Mouse (Mus musculus) forebrain, embryonic 14.5 days (tissue): ENCODE data around the gene Usp51. TPM values are rescaled to one million over a fixed set of nuclear protein-coding genes. Genes with fewer than 3 reads are reported as not detected.
"Not testable (repeated sequence)": the region's sequence is repeated elsewhere in the genome, so short reads cannot be mapped to it uniquely, and the experiment has no call there.

ENCODE experiments used
- ATAC-seq: fragments of 200-750 bp; cut with Nextera tagmentation; 2 replicates; pipeline ENCODE4 v1.8.0; 2017; ENCODE audit warnings: mild to moderate bottlenecking, moderate library complexity
- DNase-seq: peaks from one replicate; pipeline ENCODE4 v3.0.0-alpha.2; 2015; ENCODE audit warnings: low spot score
- H3K27ac ChIP-seq: fragments of 300-500 bp; sonication (generic); 2 replicates; pipeline ENCODE4 v1.5.1; 2014; ENCODE audit warnings: low read depth, mild to moderate bottlenecking, control low read depth, low read length, moderate library complexity
- H3K27me3 ChIP-seq: fragments of 300-500 bp; sonication (generic); replicated peaks from 2 replicates; pipeline ENCODE4 v1.6.1; 2014; ENCODE audit warnings: low read length, control low read depth, mixed read lengths; ENCODE audit not compliant: control insufficient read depth, insufficient read depth
- H3K36me3 ChIP-seq: fragments of 300-500 bp; sonication (generic); 2 replicates; pipeline ENCODE4 v1.6.1; 2014; ENCODE audit warnings: low read length, control low read depth; ENCODE audit not compliant: control insufficient read depth, insufficient read depth
- H3K4me1 ChIP-seq: fragments of 300-500 bp; sonication (generic); 2 replicates; pipeline ENCODE4 v1.6.1; 2014; ENCODE audit warnings: antibody characterized with exemption, low read length, control low read depth; ENCODE audit not compliant: control insufficient read depth, insufficient read depth
- H3K4me2 ChIP-seq: fragments of 300-500 bp; sonication (generic); 2 replicates; pipeline ENCODE4 v1.6.1; 2014; ENCODE audit warnings: mild to moderate bottlenecking, control low read depth, low read length
- H3K4me3 ChIP-seq: fragments of 300-500 bp; sonication (generic); 2 replicates; pipeline ENCODE4 v1.5.1; 2014; ENCODE audit warnings: low read depth, low read length, control low read depth
- H3K9ac ChIP-seq: fragments of 300-500 bp; sonication (generic); 2 replicates; pipeline ENCODE4 v1.6.1; 2014; ENCODE audit warnings: mild to moderate bottlenecking, low read length, control low read depth, moderate library complexity
- H3K9me3 ChIP-seq: fragments of 300-500 bp; sonication (generic); replicated peaks from 2 replicates; pipeline ENCODE4 v1.6.1; 2016; ENCODE audit warnings: low read length, control low read depth, mixed read lengths; ENCODE audit not compliant: control insufficient read depth
- WGBS: fragments of 180-500 bp; shearing (Covaris S2); extraction: QIAGEN DNeasy Blood & Tissue Kit; methylation state at CpG from one replicate; pipeline ENCODE4 v1.1.7; 2014; 5-methylcytosine and 5-hydroxymethylcytosine counted together
- polyA plus RNA-seq: library from polyadenylated mRNA; unstranded; fragments of >200 nt; fragmentation: Nextera tagmentation; extraction: Ambion mirVana; gene quantifications from 2 replicates; pipeline ENCODE4 v1.2.1, GENCODE M21; 2014

The Usp51 gene
- polyA plus RNA-seq, result 2.3 and 3.5 TPM in 2 replicates

GRCm38 (mm10) chrX:153006387-153006841 lies at the start of gene Usp51:
Usp51 (plus strand) TSS chrX:153006469.
- ATAC-seq (peak; percentile 83), DNase-seq (peak; percentile 64)
- peak within 1 kb of the TSS; percentile 52 for H3K4me2 ChIP-seq
- peak within 1 kb of the TSS; percentile 65 for H3K27ac ChIP-seq
- no peaks in the 10 kb centered on the region for H3K4me1 ChIP-seq
- H3K9ac ChIP-seq, result peak within 1 kb of the TSS; percentile 52
- H3K27me3 ChIP-seq, result no peaks in the 10 kb centered on the region
- no peaks in the 10 kb centered on the region for H3K36me3 ChIP-seq
- 33% methylated on average over 23 of the region's 23 CpGs for WGBS
- H3K4me3 ChIP-seq, result peak within 1 kb of the TSS; percentile 51
- H3K9me3 ChIP-seq, result no peaks in the 10 kb centered on the region

- Histone ChIP-seq H3K4me1 (0 out of 2 replicates have a peak, but pooled peaks cover 3% of the 10 kb centered on the region), H3K9me3 (no peaks in the 10 kb centered on the region), H3K27ac (no peak overlapping the region), H3K4me3 (no peak overlapping the region), H3K36me3 (no peaks in the 10 kb centered on the region), H3K27me3 (no peaks in the 10 kb centered on the region), H3K4me2 (no peak overlapping the region), H3K9ac (no peak overlapping the region)
- WGBS, result 62% methylated on average over 6 of the region's 6 CpGs
- DNase-seq (peak; percentile 66), ATAC-seq (peak; percentile 5; the same call in 1 of the 2 replicates)
Measured at GRCm38 (mm10) chrX:152969606-152970005, 36.7 kb upstream of the Usp51 start.

DNA sequence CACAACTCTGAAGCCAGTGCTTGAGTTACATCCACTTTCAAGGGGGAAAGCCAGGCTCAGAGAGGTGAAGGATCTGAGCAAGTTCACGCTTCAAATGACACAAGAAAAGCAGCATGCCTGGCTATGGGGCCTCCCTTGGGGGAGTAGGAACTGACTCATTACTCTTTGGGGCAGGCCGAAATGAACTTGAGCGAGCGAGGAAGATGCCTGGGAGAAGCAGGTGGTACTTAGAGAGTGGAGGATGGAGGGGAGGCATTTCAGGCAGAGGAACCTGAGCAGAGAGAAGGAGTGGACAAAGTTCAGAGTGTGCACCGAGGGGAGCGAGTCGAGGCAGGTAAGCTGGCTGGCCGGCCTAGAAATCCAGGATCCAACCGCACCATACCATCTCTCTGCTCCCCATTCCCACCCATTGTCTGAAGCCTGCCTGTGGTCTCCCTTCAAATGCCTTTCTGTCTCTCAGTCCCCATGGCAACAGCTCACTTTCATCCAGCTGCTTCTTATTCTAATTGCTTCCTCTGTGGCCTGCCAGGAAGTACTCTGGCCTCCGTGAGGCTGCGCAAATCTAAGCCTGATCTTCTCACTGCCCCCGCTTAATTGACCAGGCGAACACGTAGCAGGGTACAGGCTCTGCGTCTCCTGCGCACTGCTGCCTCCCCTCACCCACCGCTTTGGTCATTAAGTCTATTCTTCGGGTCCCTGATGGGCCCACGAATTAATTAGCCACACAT lies 32.6 kb upstream of the Usp51 start:
- H3K4me1 ChIP-seq, DNase-seq, H3K27me3 ChIP-seq, H3K9me3 ChIP-seq, H3K36me3 ChIP-seq, H3K4me3 ChIP-seq, H3K9ac ChIP-seq: not testable (repeated sequence)
- 0 out of 2 replicates have a peak overlapping the region, but pooled peaks have one; percentile 33 for H3K4me2 ChIP-seq
- peak; percentile 94 for ATAC-seq
- 26% methylated on average over 5 of the region's 19 CpGs for WGBS
- H3K27ac ChIP-seq, result 0 out of 2 replicates have a peak overlapping the region, but pooled peaks have one; percentile 83

GRCm38 (mm10) chrX:152974204-152974661 lies 32.0 kb upstream of the Usp51 start:
- Histone ChIP-seq H3K27ac (peak overlapping the region; percentile 83), H3K9ac (no peak overlapping the region), H3K36me3 (no peaks in the 10 kb centered on the region), H3K4me1 (0 out of 2 replicates have a peak, but pooled peaks cover 5% of the 10 kb centered on the region), H3K9me3 (no peaks in the 10 kb centered on the region), H3K4me2 (peak overlapping the region; percentile 33; the same call in 1 of the 2 replicates), H3K4me3 (no peak overlapping the region), H3K27me3 (no peaks in the 10 kb centered on the region)
- ATAC-seq (peak; percentile 56), DNase-seq (peak; percentile 64)
- WGBS, result 22% methylated on average over 10 of the region's 10 CpGs

DNA sequence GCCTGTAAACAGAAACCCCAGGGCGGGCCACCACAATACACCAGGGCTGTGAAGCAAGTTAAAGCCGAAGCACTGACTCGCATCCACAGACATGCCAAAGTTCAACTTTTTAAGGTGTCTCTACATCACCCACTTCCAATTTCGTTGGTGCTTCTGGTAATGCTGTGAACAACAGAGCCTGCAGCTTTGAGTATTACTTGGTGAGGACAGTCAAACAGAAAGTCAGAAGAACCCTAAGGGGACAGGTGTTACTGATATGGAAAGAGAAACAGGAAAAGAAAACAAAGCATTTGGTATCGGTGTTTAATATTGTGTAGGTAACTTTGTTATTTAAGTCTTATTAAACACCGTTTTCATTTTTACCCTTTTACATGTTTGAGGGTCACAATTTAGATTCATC lies 29.7 kb upstream of the Usp51 start:
- Histone ChIP-seq H3K27me3 (no peaks in the 10 kb centered on the region), H3K36me3 (no peaks in the 10 kb centered on the region), H3K4me1 (0 out of 2 replicates have a peak, but pooled peaks cover 3% of the 10 kb centered on the region), H3K27ac (no peak overlapping the region), H3K9me3 (no peaks in the 10 kb centered on the region), H3K4me3 (no peak overlapping the region), H3K4me2 (no peak overlapping the region), H3K9ac (no peak overlapping the region)
- no peak for ATAC-seq
- WGBS, result 92% methylated on average over 6 of the region's 6 CpGs
- DNase-seq, result no peak

- 82% methylated on average over 2 of the region's 2 CpGs for WGBS
- Histone ChIP-seq H3K9me3 (no peaks in the 10 kb centered on the region), H3K4me1 (no peaks in the 10 kb centered on the region), H3K4me3 (no peak overlapping the region), H3K36me3 (no peaks in the 10 kb centered on the region), H3K4me2 (no peak overlapping the region), H3K9ac (no peak overlapping the region), H3K27ac (no peak overlapping the region), H3K27me3 (no peaks in the 10 kb centered on the region)
- DNase-seq (no peak), ATAC-seq (no peak)
Measured at GRCm38 (mm10) chrX:152985009-152985408, 21.3 kb upstream of the Usp51 start.

DNA sequence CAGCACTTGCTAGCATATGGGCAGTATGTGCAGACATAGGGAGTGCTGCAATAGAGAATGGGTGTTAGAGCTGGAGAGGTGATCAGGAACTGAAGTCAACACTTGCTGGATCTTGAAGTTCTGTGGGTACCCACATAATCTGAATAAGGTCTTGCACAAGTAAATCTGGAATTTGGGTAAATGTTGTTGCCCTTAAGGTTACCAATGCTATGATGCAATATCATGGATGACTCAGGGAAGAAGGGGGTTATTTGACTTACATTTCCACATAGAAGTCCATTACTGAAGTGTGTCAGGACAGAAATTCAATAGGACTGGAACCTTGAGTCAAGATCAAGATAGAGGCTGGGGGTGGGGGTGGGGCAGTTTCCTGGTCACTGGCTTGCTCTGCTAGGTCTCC lies 16.4 kb upstream of the Usp51 start:
- ATAC-seq, DNase-seq, H3K36me3 ChIP-seq, H3K4me1 ChIP-seq, H3K4me2 ChIP-seq, H3K27me3 ChIP-seq, H3K9ac ChIP-seq, H3K27ac ChIP-seq, H3K4me3 ChIP-seq, H3K9me3 ChIP-seq: not testable (repeated sequence)

- H3K27ac ChIP-seq, H3K9ac ChIP-seq, H3K9me3 ChIP-seq, H3K4me1 ChIP-seq, H3K27me3 ChIP-seq, H3K4me2 ChIP-seq, H3K4me3 ChIP-seq, H3K36me3 ChIP-seq, DNase-seq, ATAC-seq: not testable (repeated sequence)
- no CpG with 5 or more reads among the region's 3 CpGs for WGBS
Measured at GRCm38 (mm10) chrX:152996105-152996504, 10.2 kb upstream of the Usp51 start.
